Comparison of ENCODE assay signal across 17 mouse cellular contexts in the genomic region with DNA sequence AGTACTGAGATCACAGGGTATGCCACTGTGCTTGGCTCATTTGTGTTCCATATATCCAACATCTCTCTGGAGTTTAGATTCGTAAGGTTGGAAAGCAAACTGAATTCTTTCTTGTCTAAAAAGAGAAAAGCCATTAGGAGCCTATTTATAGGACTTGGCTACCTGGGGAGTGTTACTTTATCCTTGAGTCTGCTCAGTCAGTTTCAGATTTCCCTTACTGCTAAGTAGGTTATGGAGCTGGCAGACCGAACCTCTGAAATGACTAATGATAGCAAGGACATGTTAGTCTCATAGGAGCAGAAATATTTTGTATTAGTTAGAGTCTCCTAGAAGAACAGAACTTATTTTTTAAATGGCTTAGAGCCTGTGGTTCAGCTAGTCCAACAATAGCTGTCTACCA. TPM values are rescaled to one million over a fixed set of nuclear protein-coding genes. Genes with fewer than 3 reads are reported as not detected.
DNase-seq lines count a peak whose midpoint lies in the region; ATAC-seq and TF ChIP-seq lines count a peak whose summit lies in the region.
"Had no signal": no experiment of that assay in that cellular context is flagged by ENCODE, and none has a peak within 500 bp of the region (broad histone marks: within the 10 kb centered on the region; RNA-seq: fewer than 3 reads in every experiment).

No protein-coding gene starts in this region.

- H3K27me3 ChIP-seq in heart, embryonic 15.5 days, result no peaks in the 10 kb centered on the region
- no peaks in the 10 kb centered on the region for H3K27me3 ChIP-seq in myocyte (ENCODE audit: control insufficient read depth, insufficient read depth, insufficient read length)
- H3K27me3 ChIP-seq: embryonic facial prominence, embryonic 12.5 days; lung, embryonic 15.5 days had no signal

- DNase-seq in frontal cortex, postnatal 10 days (ENCODE audit: low spot score in 2 of 2), result no peak
- DNase-seq in heart, postnatal 25 days (ENCODE audit: low spot score), result no peak
- DNase-seq in NIH3T3 (ENCODE audit: low read depth), result peak; percentile 45
- DNase-seq in spleen, postnatal 14 days (ENCODE audit: low spot score in 2 of 2), result no peak
- DNase-seq: kidney, adult 18-20 months; kidney, postnatal 10 days; midbrain, embryonic 14.5 days had no signal

- no peaks in the 10 kb centered on the region for H3K79me2 ChIP-seq in myocyte (ENCODE audit: control insufficient read depth, insufficient read depth)

- WGBS in heart, embryonic 15.5 days, result 26% methylated on average over 2 of the region's 2 CpGs

- ATAC-seq in frontal cortex, adult (ENCODE audit: low TSS enrichment), result peak; percentile 80; the same call in 1 of the 2 replicates
- ATAC-seq in heart, embryonic 15.5 days (replicated peaks; ENCODE audit: insufficient number of reproducible peaks, insufficient read depth, low FRiP score, low read depth), result no peak
- no peak for ATAC-seq in megakaryocyte, adult 5-6 weeks (ENCODE audit: poor library complexity, severe bottlenecking)
- ATAC-seq: hindbrain, embryonic 16.5 days had no signal

- no peak overlapping the region for H3ac ChIP-seq in myocyte (ENCODE audit: control insufficient read depth, insufficient read length)

- H3K36me3 ChIP-seq in heart, embryonic 15.5 days, result no peaks in the 10 kb centered on the region
- H3K36me3 ChIP-seq in myocyte (ENCODE audit: control insufficient read depth, insufficient read depth), result no peaks in the 10 kb centered on the region
- H3K36me3 ChIP-seq: lung, embryonic 15.5 days had no signal

- TF ChIP-seq POLR2A in myocyte (IDR thresholded peaks at IDR 0.05; ENCODE audit: insufficient read length, low read depth), result no peak

- no peak overlapping the region for H3K4me3 ChIP-seq in heart, embryonic 15.5 days
- no peak overlapping the region for H3K4me3 ChIP-seq in myocyte
- H3K4me3 ChIP-seq: embryonic facial prominence, embryonic 12.5 days; forebrain, embryonic 10.5 days; layer of hippocampus, adult 2 months; lung, embryonic 15.5 days had no signal

- H3K4me1 ChIP-seq in heart, embryonic 15.5 days (replicated peaks), result peaks cover 18% of the 10 kb centered on the region

- intact Hi-C loops in heart, postnatal 25 days (cut with DNase I), result no loop called here

- H3K27ac ChIP-seq in heart, embryonic 15.5 days, result peak overlapping the region; percentile 58
- H3K27ac ChIP-seq: embryonic facial prominence, embryonic 12.5 days; forebrain, embryonic 10.5 days; layer of hippocampus, adult 2 months; lung, embryonic 15.5 days had no signal

- H3K4me2 ChIP-seq in heart, embryonic 15.5 days, result no peak overlapping the region
- H3K4me2 ChIP-seq in myocyte (ENCODE audit: low read depth), result peak overlapping the region; percentile 27
- H3K4me2 ChIP-seq: embryonic facial prominence, embryonic 12.5 days; liver, embryonic 11.5 days; lung, embryonic 15.5 days had no signal

- no peaks in the 10 kb centered on the region for H3K9me3 ChIP-seq in heart, embryonic 15.5 days (replicated peaks)
- H3K9me3 ChIP-seq: lung, embryonic 15.5 days had no signal

- no peak overlapping the region for H3K9ac ChIP-seq in heart, embryonic 15.5 days
- H3K9ac ChIP-seq: embryonic facial prominence, embryonic 12.5 days; lung, embryonic 15.5 days had no signal

TF ChIP-seq in myocyte, 11 proteins besides CTCF, POLR2A, EP300 and RAD21:
- TF ChIP-seq SRF (IDR thresholded peaks at IDR 0.05; ENCODE audit: control insufficient read depth, insufficient read length, low read depth) (no peak), TCF12 (IDR thresholded peaks at IDR 0.05; ENCODE audit: insufficient read depth, poor library complexity, severe bottlenecking) (no peak), MAX (IDR thresholded peaks at IDR 0.05; ENCODE audit: low read depth) (no peak), TCF3 (IDR thresholded peaks at IDR 0.05; ENCODE audit: insufficient read length, low read depth) (no peak), POLR2AphosphoS2 (IDR thresholded peaks at IDR 0.05; ENCODE audit: insufficient read length, low read depth) (no peak), CEBPB (IDR thresholded peaks at IDR 0.05; ENCODE audit: insufficient read depth, poor library complexity, severe bottlenecking) (no peak), USF1 (IDR thresholded peaks at IDR 0.05; ENCODE audit: low read depth) (no peak), MYOD1 (IDR thresholded peaks at IDR 0.05; ENCODE audit: control insufficient read depth in 1 of 3, insufficient read length in 2 of 3, low read depth in 2 of 3) (no peak), E2F4 (IDR thresholded peaks at IDR 0.05; ENCODE audit: insufficient read depth) (no peak), REST (IDR thresholded peaks at IDR 0.05; ENCODE audit: insufficient read depth, insufficient read length) (no peak), MYOG (IDR thresholded peaks at IDR 0.05; ENCODE audit: control insufficient read depth in 1 of 3, insufficient read depth in 1 of 3, insufficient read length in 2 of 3, low read depth in 2 of 3) (no peak)

RNA-seq across cellular contexts. Expression of gene Mlxip, which starts 29.3 kb away (rescaled TPM):
- 9.1 and 14.4 TPM in 2 replicates for polyA plus RNA-seq in heart, embryonic 15.5 days (2015; fragmentation: Nextera tagmentation; extraction: Ambion mirVana)
- 10 to 100 TPM; 23.0 to 25.7 TPM for total RNA-seq in heart, postnatal 25 days (2021)
- polyA plus RNA-seq in myocyte (2012; fragmentation: generic; extraction: Trizol), result 6.0 TPM
- total RNA-seq in megakaryocyte, adult 5-6 weeks (2015), result 37.0 and 40.0 TPM in 2 replicates
- 11.7 and 15.9 TPM in 2 replicates for total RNA-seq in megakaryocyte, adult 5-6 weeks (2017)
